Mouse (Mus musculus) G1E (cell line): ENCODE measurements around the gene Cd44. TPM values are rescaled to one million over a fixed set of nuclear protein-coding genes. Genes with fewer than 3 reads are reported as not detected.
A peak's percentile ranks its signal among the peaks of the same experiment; 100 is the strongest.

Experiments
- ATAC-seq: 2 replicates; pipeline ENCODE4 v1.8.0; 2016; ENCODE audit warnings: mild to moderate bottlenecking; ENCODE audit not compliant: insufficient number of reproducible peaks, poor library complexity, low FRiP score, severe bottlenecking; ENCODE audit errors: extremely low read depth
- DNase-seq: peaks from one replicate; pipeline ENCODE4 v3.0.0; 2012; ENCODE audit warnings: low spot score
- H3K27me3 ChIP-seq: 2 replicates; pipeline ENCODE4 v1.6.1; 2012; ENCODE audit warnings: mild to moderate bottlenecking, low read length, inconsistent platforms; ENCODE audit not compliant: insufficient read depth
- H3K36me3 ChIP-seq: replicated peaks from 2 replicates; pipeline ENCODE3; 2012; ENCODE audit warnings: mild to moderate bottlenecking, inconsistent platforms
- H3K4me1 ChIP-seq: 2 replicates; pipeline ENCODE4 v1.6.1; 2012; ENCODE audit warnings: low read depth, low read length, inconsistent platforms, mixed read lengths; ENCODE audit not compliant: insufficient read depth
- H3K4me3 ChIP-seq: 2 replicates; pipeline ENCODE4 v1.5.1; 2012; ENCODE audit warnings: low read depth, mild to moderate bottlenecking, inconsistent platforms, low read length, moderate library complexity, mixed read lengths
- H3K9me3 ChIP-seq: replicated peaks from 2 replicates; pipeline ENCODE4 v1.6.1; 2012; ENCODE audit warnings: inconsistent platforms
- CTCF ChIP-seq: IDR thresholded peaks from 2 replicates; pipeline ENCODE4 v1.5.1; 2012; ENCODE audit warnings: low read depth, low read length, inconsistent platforms, mixed read lengths
- GATA1 ChIP-seq: IDR thresholded peaks from 2 replicates; pipeline ENCODE4 v1.6.1; 2012; ENCODE audit warnings: borderline replicate concordance, low read length, inconsistent platforms, mixed read lengths
- GATA2 ChIP-seq: IDR thresholded peaks from 2 replicates; pipeline ENCODE4 v1.6.1; 2012; ENCODE audit warnings: low read depth, low read length, inconsistent platforms, borderline replicate concordance
- POLR2AphosphoS5 ChIP-seq: IDR thresholded peaks from 2 replicates; pipeline ENCODE4 v1.6.1; 2012; ENCODE audit warnings: low read depth, low read length, inconsistent platforms; ENCODE audit not compliant: insufficient replicate concordance
- TAL1 ChIP-seq: conservative IDR thresholded peaks from 2 replicates; pipeline ENCODE4 v1.6.1; 2012; ENCODE audit warnings: low read depth, low read length, inconsistent platforms, mixed read lengths
- polyA plus RNA-seq: library from polyadenylated mRNA; stranded (reverse); fragments of >175 nt; gene quantifications from 2 replicates; pipeline ENCODE4 v1.2.3, GENCODE M21; 2012
- total RNA-seq, 2 experiments: library from RNA; stranded (forward) in 1 of 2; stranded (reverse) in 1 of 2; fragments of 200-1000 nt in 1 of 2; fragments of >200 nt in 1 of 2; fragmentation: Nextera tagmentation in 1 of 2; gene quantifications; 2 replicates each; pipeline ENCODE4 v1.2.3; 2014 to 2017

Cd44 gene
- 79.2 and 80.0 TPM in 2 replicates for total RNA-seq (2014; fragmentation: Nextera tagmentation)
- 39.8 and 40.7 TPM in 2 replicates for total RNA-seq (2017)
- 2.9 and 5.5 TPM in 2 replicates for polyA plus RNA-seq

DNA sequence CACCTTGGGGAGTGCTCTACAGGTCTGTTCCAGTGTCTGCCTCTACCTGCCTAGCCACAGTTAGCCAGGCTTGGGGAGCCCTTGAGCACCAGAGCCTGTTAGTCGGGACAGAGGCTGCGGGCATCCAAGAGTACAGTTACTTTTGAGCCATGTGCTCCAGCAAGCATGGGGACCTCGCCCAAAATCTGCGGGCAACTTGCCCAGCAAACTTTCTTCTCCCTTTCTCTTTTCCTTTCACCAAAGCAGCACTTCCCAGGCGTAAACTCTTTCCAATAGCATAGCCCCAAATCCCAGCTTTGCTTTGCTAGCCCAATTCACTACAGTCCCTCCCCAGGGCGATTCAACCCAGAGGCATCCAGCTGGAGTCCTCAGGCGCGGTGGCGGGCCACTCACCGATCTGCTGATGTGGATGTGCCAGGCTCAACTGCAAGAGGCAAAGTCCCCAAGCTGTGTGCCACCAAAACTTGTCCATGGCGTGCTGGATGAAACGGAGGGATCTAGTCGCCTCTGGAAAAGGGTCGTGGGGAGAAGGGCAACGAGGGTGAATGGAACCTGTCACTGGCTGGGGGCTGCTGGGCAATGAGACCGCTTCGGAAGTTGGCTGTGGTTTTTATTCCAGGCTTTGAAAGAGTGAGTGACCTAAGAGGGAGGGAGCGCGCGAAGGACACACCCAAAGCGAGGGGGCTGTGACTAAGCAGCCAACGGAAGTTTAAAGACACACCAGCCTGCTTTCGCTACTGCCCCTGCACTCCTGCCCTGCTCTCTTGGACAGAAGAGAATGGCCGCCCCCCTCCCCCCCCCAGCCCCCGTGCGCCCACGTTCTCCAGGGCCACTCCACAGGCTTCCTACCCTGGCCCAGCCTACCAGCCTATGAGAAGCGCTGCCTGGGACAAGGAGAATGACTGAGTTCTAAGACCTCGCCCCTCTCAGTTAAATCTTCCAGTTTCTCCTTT is at the start of gene Cd44:
Cd44 (minus strand) TSS at position 791 of the 953 bp plus-strand sequence.
- Histone ChIP-seq H3K9me3 (no peaks in the 10 kb centered on the region), H3K4me3 (peak within 1 kb of the TSS; percentile 79), H3K36me3 (peaks cover 30% of the 10 kb centered on the region), H3K4me1 (peaks cover 71% of the 10 kb centered on the region), H3K27me3 (no peaks in the 10 kb centered on the region)
- TF ChIP-seq TAL1, result no peak
- TF ChIP-seq GATA2, result no peak
- TF ChIP-seq CTCF, result no peak
- no peak for TF ChIP-seq POLR2AphosphoS5
- TF ChIP-seq GATA1, result no peak
- DNase-seq (peak; percentile 81), ATAC-seq (peak; percentile 86)

DNA sequence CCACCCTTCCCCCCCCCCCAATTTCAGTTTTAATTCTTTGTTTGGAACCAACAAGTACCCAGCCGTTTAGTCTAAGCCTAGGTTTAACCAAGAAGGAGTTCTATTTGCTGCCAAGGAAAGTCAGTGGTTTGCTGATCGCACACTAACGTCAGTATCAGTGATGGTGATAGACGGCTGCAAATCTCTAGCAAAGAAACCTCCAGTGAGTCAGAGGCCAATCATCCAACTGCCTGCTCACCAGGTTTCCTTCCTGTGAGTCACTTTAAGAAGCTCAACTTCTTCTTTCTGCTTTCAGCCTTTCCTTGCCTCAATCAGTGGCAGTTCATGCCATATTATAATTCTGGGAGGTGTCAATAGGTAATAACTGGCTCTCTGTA is 47.0 kb upstream of the Cd44 start:
- no peak overlapping the region for H3K4me3 ChIP-seq
- no peaks in the 10 kb centered on the region for H3K36me3 ChIP-seq
- H3K27me3 ChIP-seq, result peaks cover 65% of the 10 kb centered on the region
- 0 out of 2 replicates have a peak, but pooled peaks have one; percentile 22 for ATAC-seq
- H3K4me1 ChIP-seq, result no peaks in the 10 kb centered on the region; the same call in 1 of the 2 replicates
- no peak for DNase-seq
- no peaks in the 10 kb centered on the region for H3K9me3 ChIP-seq
- no peak for TF ChIP-seq TAL1
- no peak for TF ChIP-seq GATA1

DNA sequence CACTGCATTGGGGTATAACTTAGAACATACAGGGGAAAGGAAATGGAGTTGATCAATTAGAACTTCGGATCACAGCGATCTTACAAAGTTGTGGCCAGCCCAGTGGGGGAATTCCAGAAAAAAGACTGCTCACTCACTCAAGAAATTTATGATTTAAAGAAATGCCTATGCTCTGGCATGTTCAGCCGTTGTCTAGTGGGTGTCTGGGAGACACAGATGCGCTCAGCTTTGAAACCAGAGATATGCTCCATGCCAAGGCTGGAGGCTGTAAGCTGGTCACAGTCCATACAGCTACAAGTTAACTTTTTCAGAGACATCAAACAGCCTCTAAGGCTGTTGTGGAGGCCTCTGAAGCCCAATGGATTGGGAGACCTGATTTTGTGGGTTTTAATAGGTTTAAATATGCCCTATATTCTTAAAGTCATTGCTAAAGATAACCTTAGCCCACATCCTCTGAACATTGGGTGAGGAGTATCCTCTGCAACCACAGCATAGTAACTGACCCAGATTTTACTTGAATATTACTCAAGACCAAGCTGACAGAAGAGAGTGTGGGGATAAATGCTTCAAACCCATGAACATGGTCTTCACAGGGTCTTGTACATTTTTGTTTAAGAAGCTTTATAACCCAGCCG is 46.5 kb upstream of the Cd44 start:
- no peaks in the 10 kb centered on the region for H3K9me3 ChIP-seq
- H3K4me1 ChIP-seq, result no peaks in the 10 kb centered on the region; the same call in 1 of the 2 replicates
- DNase-seq (no peak), ATAC-seq (no peak)
- peaks cover 66% of the 10 kb centered on the region for H3K27me3 ChIP-seq
- H3K36me3 ChIP-seq, result no peaks in the 10 kb centered on the region
- no peak overlapping the region for H3K4me3 ChIP-seq
- TF ChIP-seq GATA2, result no peak
- no peak for TF ChIP-seq POLR2AphosphoS5
- TF ChIP-seq CTCF, result no peak
- no peak for TF ChIP-seq TAL1
- TF ChIP-seq GATA1, result no peak

DNA sequence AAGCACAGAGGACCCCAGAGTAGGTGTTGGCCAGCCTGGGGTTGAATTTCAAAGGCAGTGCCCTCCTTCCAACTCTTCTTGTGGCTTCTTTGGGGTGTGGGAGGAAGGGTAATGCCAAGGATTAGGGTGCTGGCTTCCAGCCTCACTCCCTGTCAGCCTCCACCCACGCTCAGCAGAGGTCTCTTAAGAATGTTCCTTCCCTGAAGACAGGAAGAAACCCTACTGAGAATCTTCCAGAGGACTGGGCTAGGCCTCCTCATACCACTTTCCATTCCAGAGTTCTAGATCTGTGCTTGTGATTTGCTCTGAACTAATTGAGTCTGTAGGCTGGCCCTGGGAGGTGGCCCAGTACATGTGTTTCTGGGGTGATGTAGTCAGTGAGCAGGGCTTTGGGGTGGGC is 43.6 kb upstream of the Cd44 start:
- TF ChIP-seq GATA1 (no peak), CTCF (no peak), POLR2AphosphoS5 (no peak), TAL1 (no peak)
- H3K4me3 ChIP-seq, result no peak overlapping the region
- no peaks in the 10 kb centered on the region for H3K36me3 ChIP-seq
- DNase-seq (no peak), ATAC-seq (no peak)
- peaks cover 7% of the 10 kb centered on the region; the same call in 1 of the 2 replicates for H3K4me1 ChIP-seq
- H3K27me3 ChIP-seq, result peaks cover 76% of the 10 kb centered on the region
- H3K9me3 ChIP-seq, result no peaks in the 10 kb centered on the region

DNA sequence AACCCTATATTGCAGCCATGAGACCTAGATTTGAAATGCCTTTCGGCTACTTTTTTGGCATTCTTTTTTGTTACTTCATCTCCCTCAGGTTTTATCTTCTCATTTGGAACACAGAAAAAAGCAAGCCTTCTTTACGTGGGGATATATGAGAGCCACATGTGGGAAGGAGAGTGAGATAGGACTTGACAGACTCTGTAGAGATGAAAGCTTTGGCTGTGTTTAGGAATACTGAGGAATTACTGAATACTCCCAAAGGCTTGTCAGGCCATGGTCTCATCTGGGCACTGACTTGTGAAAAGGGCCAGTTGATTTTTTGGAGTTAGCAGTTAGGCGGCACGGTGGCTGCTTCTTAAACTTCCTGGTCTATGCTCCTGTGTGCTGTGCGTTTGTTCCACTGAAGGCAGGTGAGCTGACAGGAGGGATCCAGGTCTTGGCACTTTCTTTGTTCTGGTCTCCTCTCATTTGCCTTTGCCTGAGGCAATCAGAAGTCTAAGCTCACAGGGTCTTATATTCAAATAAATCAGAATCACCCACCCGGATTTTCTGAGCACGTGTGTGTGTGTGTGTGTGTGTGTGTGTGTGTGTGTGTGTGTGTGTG is 43.0 kb upstream of the Cd44 start:
- ATAC-seq (no peak), DNase-seq (no peak)
- Histone ChIP-seq H3K27me3 (peaks cover 74% of the 10 kb centered on the region), H3K4me1 (peaks cover 7% of the 10 kb centered on the region; the same call in 1 of the 2 replicates), H3K4me3 (no peak overlapping the region), H3K36me3 (no peaks in the 10 kb centered on the region), H3K9me3 (no peaks in the 10 kb centered on the region)
- TF ChIP-seq GATA2 (no peak), POLR2AphosphoS5 (no peak), TAL1 (no peak), GATA1 (no peak), CTCF (no peak)

DNA sequence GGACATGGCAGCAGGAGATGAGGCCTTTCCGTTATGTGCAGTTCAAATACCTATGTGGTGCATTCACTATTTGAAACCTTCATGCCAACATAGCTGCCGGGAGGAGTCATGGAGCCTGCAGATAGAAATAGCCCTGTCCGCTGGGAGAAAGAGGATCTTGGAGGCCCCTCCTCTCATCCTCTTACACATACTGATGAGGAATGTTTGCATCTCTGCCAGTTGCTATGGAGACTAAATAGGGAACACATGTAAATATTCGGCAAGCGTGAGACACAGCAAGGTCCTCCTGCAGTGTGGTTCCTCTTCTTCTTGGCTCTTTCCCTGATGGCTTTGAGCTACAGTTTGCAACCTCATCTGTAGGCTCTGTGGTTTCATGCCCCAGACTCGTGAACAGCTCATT is 42.5 kb upstream of the Cd44 start:
- H3K9me3 ChIP-seq, result no peaks in the 10 kb centered on the region
- H3K4me3 ChIP-seq, result no peak overlapping the region
- DNase-seq, result no peak
- peaks cover 7% of the 10 kb centered on the region; the same call in 1 of the 2 replicates for H3K4me1 ChIP-seq
- H3K36me3 ChIP-seq, result no peaks in the 10 kb centered on the region
- ATAC-seq, result no peak
- H3K27me3 ChIP-seq, result peaks cover 73% of the 10 kb centered on the region
- TF ChIP-seq CTCF (no peak), GATA2 (no peak), TAL1 (no peak), GATA1 (no peak), POLR2AphosphoS5 (no peak)
